Mouse (Mus musculus) cerebellum, adult 9-10 months (tissue): Measurements from ENCODE around the gene Mcrip1.
"Not testable (repeated sequence)": the region's sequence is repeated elsewhere in the genome, so short reads cannot be mapped to it uniquely, and the experiment has no call there.

Experiments
- DNase-seq: peaks from one replicate; pipeline ENCODE4 v3.0.0; 2022

Gene Mcrip1

GRCm38 (mm10) chr11:120539285-120540014, 10.1 kb downstream of the Mcrip1 start:
- DNase-seq, result no peak

- no peak for DNase-seq
Measured at GRCm38 (mm10) chr11:120538955-120539284, 10.6 kb downstream of the Mcrip1 start.

- peak; percentile 90 for DNase-seq
Measured at GRCm38 (mm10) chr11:120538485-120538884, 11.0 kb downstream of the Mcrip1 start.

GRCm38 (mm10) chr11:120535804-120536203, 13.7 kb downstream of the Mcrip1 start:
- DNase-seq, result no peak

- DNase-seq, result no peak
Measured at GRCm38 (mm10) chr11:120535145-120535544, 14.4 kb downstream of the Mcrip1 start.

GRCm38 (mm10) chr11:120534093-120534492, 15.4 kb downstream of the Mcrip1 start:
- no peak for DNase-seq

- no peak for DNase-seq
Measured at GRCm38 (mm10) chr11:120531646-120532045, 17.9 kb downstream of the Mcrip1 start.

GRCm38 (mm10) chr11:120530085-120530964, 19.2 kb downstream of the Mcrip1 start, which contains the start of gene Gcgr:
Gcgr (plus strand) TSS chr11:120530699.
- no peak for DNase-seq

- DNase-seq, result no peak
Measured at GRCm38 (mm10) chr11:120528903-120529302, 20.6 kb downstream of the Mcrip1 start.

GRCm38 (mm10) chr11:120527690-120528354, 21.7 kb downstream of the Mcrip1 start:
- DNase-seq, result no peak

GRCm38 (mm10) chr11:120525959-120526358, 23.6 kb downstream of the Mcrip1 start:
- no peak for DNase-seq

- DNase-seq, result no peak
Measured at GRCm38 (mm10) chr11:120522581-120522980, 26.9 kb downstream of the Mcrip1 start.

- peak; percentile 93 for DNase-seq
Measured at GRCm38 (mm10) chr11:120520967-120521540, 28.5 kb downstream of the Mcrip1 start.

GRCm38 (mm10) chr11:120520498-120520897, 29.0 kb downstream of the Mcrip1 start:
- DNase-seq, result no peak

- DNase-seq, result no peak
Measured at GRCm38 (mm10) chr11:120519738-120520137, 29.8 kb downstream of the Mcrip1 start.

- no peak for DNase-seq
Measured at GRCm38 (mm10) chr11:120518558-120518957, 31.0 kb downstream of the Mcrip1 start.

GRCm38 (mm10) chr11:120518027-120518426, 31.5 kb downstream of the Mcrip1 start:
- no peak for DNase-seq

GRCm38 (mm10) chr11:120517147-120517546, 32.4 kb downstream of the Mcrip1 start:
- no peak for DNase-seq

- DNase-seq, result peak; percentile 93
Measured at GRCm38 (mm10) chr11:120515611-120516010, 33.9 kb downstream of the Mcrip1 start.

GRCm38 (mm10) chr11:120514262-120514661, 35.3 kb downstream of the Mcrip1 start:
- not testable (repeated sequence) for DNase-seq

- DNase-seq, result peak; percentile 72
Measured at GRCm38 (mm10) chr11:120512790-120513453, 36.6 kb downstream of the Mcrip1 start.

GRCm38 (mm10) chr11:120510375-120511030, 39.0 kb downstream of the Mcrip1 start:
- no peak for DNase-seq
